Mouse (Mus musculus) CD8-positive naive resting alpha-beta T cell, adult 2 months (primary cell): ENCODE results near the gene Trpv5.

ENCODE experiments used
- DNase-seq, 2 experiments: peaks; one replicate each; pipeline ENCODE4 v3.0.0; 2022; ENCODE audit warnings: low read depth in 2 of 2, low spot score in 2 of 2

Trpv5 gene

GRCm38 (mm10) chr6:41641173-41641866, 39.2 kb downstream of the Trpv5 start:
- DNase-seq = no peak

GRCm38 (mm10) chr6:41640449-41640848, 40.1 kb downstream of the Trpv5 start:
- no peak for DNase-seq

GRCm38 (mm10) chr6:41637927-41638506, 42.6 kb downstream of the Trpv5 start:
- DNase-seq = no peak

GRCm38 (mm10) chr6:41637393-41637792, 43.2 kb downstream of the Trpv5 start:
- no peak for DNase-seq

GRCm38 (mm10) chr6:41636178-41636577, 44.4 kb downstream of the Trpv5 start, which contains the start of gene Trpv6:
TSS of gene Trpv6 (minus strand) at chr6:41636405.
- DNase-seq = no peak

- no peak for DNase-seq
Observed at GRCm38 (mm10) chr6:41635211-41635610, 45.4 kb downstream of the Trpv5 start.

- no peak for DNase-seq
Observed at GRCm38 (mm10) chr6:41631549-41631948, 49.0 kb downstream of the Trpv5 start.

- no peak for DNase-seq
Observed at GRCm38 (mm10) chr6:41630791-41631190, 49.8 kb downstream of the Trpv5 start.

GRCm38 (mm10) chr6:41628180-41628579, 52.4 kb downstream of the Trpv5 start:
- DNase-seq = no peak

- peak in 1 of 2 experiments; percentile 44 for DNase-seq
Observed at GRCm38 (mm10) chr6:41622661-41623060, 57.9 kb downstream of the Trpv5 start.

GRCm38 (mm10) chr6:41621241-41621990, 59.2 kb downstream of the Trpv5 start:
- DNase-seq = no peak

- no peak for DNase-seq
Observed at GRCm38 (mm10) chr6:41620173-41620798, 60.3 kb downstream of the Trpv5 start.

- no peak for DNase-seq
Observed at GRCm38 (mm10) chr6:41607637-41608036, 72.9 kb downstream of the Trpv5 start.

GRCm38 (mm10) chr6:41606214-41606613, 74.4 kb downstream of the Trpv5 start:
- no peak for DNase-seq

GRCm38 (mm10) chr6:41605794-41606104, 74.8 kb downstream of the Trpv5 start:
- DNase-seq = no peak

- DNase-seq = peak; percentile 64 to 66
Observed at GRCm38 (mm10) chr6:41605061-41605793, 75.3 kb downstream of the Trpv5 start, which contains the start of gene Ephb6. TSS of gene Ephb6 (plus strand) at chr6:41605482.

GRCm38 (mm10) chr6:41604401-41605050, 76.0 kb downstream of the Trpv5 start:
- DNase-seq = peak; percentile 67 to 75
